Mouse (Mus musculus): ENCODE data around the gene Inpp5b. TPM values are rescaled to one million over a fixed set of nuclear protein-coding genes. Genes with fewer than 3 reads are reported as not detected.

Inpp5b gene
- total and polyA plus RNA-seq, 3 experiments, result 48.3 to 127 (median 119) TPM

GRCm38 (mm10) chr4:124746577-124746976, 4.9 kb downstream of the Inpp5b start:
- peaks cover 54% of the 10 kb centered on the region for H3K36me3 ChIP-seq (replicated peaks)

GRCm38 (mm10) chr4:124747851-124748250, 6.2 kb downstream of the Inpp5b start:
- H3K27me3 ChIP-seq (ENCODE audit: insufficient read depth, low read length), result no peaks in the 10 kb centered on the region
- H3K9me3 ChIP-seq (replicated peaks), result no peaks in the 10 kb centered on the region
- peaks cover 64% of the 10 kb centered on the region for H3K4me1 ChIP-seq (ENCODE audit: insufficient read depth, low read depth, low read length)
- ATAC-seq (ENCODE audit: extremely low read depth, insufficient number of reproducible peaks, low FRiP score, poor library complexity, severe bottlenecking) (no peak), DNase-seq (ENCODE audit: low spot score) (no peak)
- H3K36me3 ChIP-seq (replicated peaks), result peaks cover 52% of the 10 kb centered on the region
- TF ChIP-seq POLR2AphosphoS5 (IDR thresholded peaks at IDR 0.05; ENCODE audit: insufficient replicate concordance, low read depth, low read length) (no peak), GATA1 (IDR thresholded peaks at IDR 0.05; ENCODE audit: borderline replicate concordance, low read length) (no peak), TAL1 (conservative IDR thresholded peaks at IDR 0.05; ENCODE audit: low read depth, low read length) (no peak), GATA2 (IDR thresholded peaks at IDR 0.05; ENCODE audit: borderline replicate concordance, low read depth, low read length) (no peak)
- no peak overlapping the region for H3K4me3 ChIP-seq (ENCODE audit: low read depth, low read length)

More at GRCm38 (mm10) chr4:124746577-124746976, 4.9 kb downstream of the Inpp5b start:
- no peak for DNase-seq (ENCODE audit: low spot score)
- H3K4me1 ChIP-seq (ENCODE audit: insufficient read depth, low read depth, low read length), result peaks cover 67% of the 10 kb centered on the region
- no peak overlapping the region for H3K4me3 ChIP-seq (ENCODE audit: low read depth, low read length)
- no peaks in the 10 kb centered on the region for H3K27me3 ChIP-seq (ENCODE audit: insufficient read depth, low read length)
- no peak for ATAC-seq (ENCODE audit: extremely low read depth, insufficient number of reproducible peaks, low FRiP score, poor library complexity, severe bottlenecking)
- H3K9me3 ChIP-seq (replicated peaks), result no peaks in the 10 kb centered on the region
- TF ChIP-seq TAL1 (conservative IDR thresholded peaks at IDR 0.05; ENCODE audit: low read depth, low read length), result no peak
- no peak for TF ChIP-seq POLR2AphosphoS5 (IDR thresholded peaks at IDR 0.05; ENCODE audit: insufficient replicate concordance, low read depth, low read length)
- no peak for TF ChIP-seq CTCF (IDR thresholded peaks at IDR 0.05; ENCODE audit: low read depth, low read length)
- no peak for TF ChIP-seq GATA2 (IDR thresholded peaks at IDR 0.05; ENCODE audit: borderline replicate concordance, low read depth, low read length)
- no peak for TF ChIP-seq GATA1 (IDR thresholded peaks at IDR 0.05; ENCODE audit: borderline replicate concordance, low read length)

GRCm38 (mm10) chr4:124751300-124752250, 9.9 kb downstream of the Inpp5b start:
- DNase-seq (ENCODE audit: low spot score) (peak; percentile 100), ATAC-seq (ENCODE audit: extremely low read depth, insufficient number of reproducible peaks, low FRiP score, poor library complexity, severe bottlenecking) (peak; percentile 88)
- H3K36me3 ChIP-seq (replicated peaks), result peaks cover 49% of the 10 kb centered on the region
- H3K4me1 ChIP-seq (ENCODE audit: insufficient read depth, low read depth, low read length), result peaks cover 75% of the 10 kb centered on the region
- H3K4me3 ChIP-seq (ENCODE audit: low read depth, low read length), result peak overlapping the region; percentile 99
- TF ChIP-seq CTCF (IDR thresholded peaks at IDR 0.05; ENCODE audit: low read depth, low read length), result no peak
- TF ChIP-seq POLR2AphosphoS5 (IDR thresholded peaks at IDR 0.05; ENCODE audit: insufficient replicate concordance, low read depth, low read length), result no peak
- no peak for TF ChIP-seq GATA2 (IDR thresholded peaks at IDR 0.05; ENCODE audit: borderline replicate concordance, low read depth, low read length)
- TF ChIP-seq GATA1 (IDR thresholded peaks at IDR 0.05; ENCODE audit: borderline replicate concordance, low read length), result no peak
- TF ChIP-seq TAL1 (conservative IDR thresholded peaks at IDR 0.05; ENCODE audit: low read depth, low read length), result no peak
- no peaks in the 10 kb centered on the region for H3K27me3 ChIP-seq (ENCODE audit: insufficient read depth, low read length)
- no peaks in the 10 kb centered on the region for H3K9me3 ChIP-seq (replicated peaks)

DNA sequence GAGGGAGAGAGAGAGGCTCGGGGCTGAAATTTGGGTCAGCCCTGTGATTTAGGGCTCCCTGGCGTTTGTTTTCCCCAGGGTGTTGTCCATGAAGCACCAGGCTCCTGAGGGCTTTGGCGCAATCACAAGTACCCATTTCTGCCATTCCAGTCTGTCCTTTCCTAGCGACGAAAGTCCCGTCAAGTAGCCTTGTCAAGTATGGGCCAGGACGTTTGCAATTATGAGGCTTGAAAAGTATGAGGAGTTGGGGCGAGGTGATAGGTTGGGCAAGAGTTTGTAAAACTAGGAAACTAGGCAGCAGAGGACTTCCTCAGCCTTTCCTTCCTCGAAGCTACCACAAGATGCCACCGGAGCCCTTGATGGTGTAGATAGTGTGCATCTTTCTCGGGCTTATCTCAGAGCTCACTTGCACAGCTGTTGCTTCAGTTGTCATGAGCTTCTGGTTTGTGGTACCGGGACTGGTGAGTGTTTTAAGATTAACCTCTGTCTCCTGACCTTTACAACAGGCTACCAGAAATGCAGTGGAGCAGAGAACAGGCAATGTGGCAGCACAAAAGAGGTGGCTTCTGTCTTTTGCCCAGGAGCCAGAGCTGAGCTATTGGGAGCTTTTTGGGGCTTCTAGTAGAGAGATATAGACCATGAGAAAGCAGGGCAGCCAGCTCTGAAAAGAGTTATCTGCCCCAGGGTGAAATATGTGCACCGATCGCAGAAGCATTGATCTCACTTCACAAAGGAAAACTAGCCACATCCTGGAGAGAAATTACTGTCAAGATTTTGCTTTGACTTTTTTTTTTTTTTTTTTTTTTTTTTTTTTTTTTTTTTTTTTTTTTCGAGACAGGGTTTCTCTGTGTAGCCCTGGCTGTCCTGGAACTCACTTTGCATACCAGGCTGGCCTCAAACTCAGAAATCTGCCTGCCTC, 10.9 kb downstream of the Inpp5b start:
- DNase-seq (ENCODE audit: low spot score) (peak; percentile 70), ATAC-seq (ENCODE audit: extremely low read depth, insufficient number of reproducible peaks, low FRiP score, poor library complexity, severe bottlenecking) (peak; percentile 82)
- Histone ChIP-seq H3K4me1 (ENCODE audit: insufficient read depth, low read depth, low read length) (peaks cover 81% of the 10 kb centered on the region), H3K27me3 (ENCODE audit: insufficient read depth, low read length) (no peaks in the 10 kb centered on the region), H3K36me3 (replicated peaks) (peaks cover 53% of the 10 kb centered on the region), H3K9me3 (replicated peaks) (no peaks in the 10 kb centered on the region), H3K4me3 (ENCODE audit: low read depth, low read length) (peak overlapping the region; percentile 99)
- TF ChIP-seq CTCF (IDR thresholded peaks at IDR 0.05; ENCODE audit: low read depth, low read length) (no peak), TAL1 (conservative IDR thresholded peaks at IDR 0.05; ENCODE audit: low read depth, low read length) (peak; percentile 96), GATA2 (IDR thresholded peaks at IDR 0.05; ENCODE audit: borderline replicate concordance, low read depth, low read length) (peak; percentile 69; the same call in 1 of the 2 replicates), GATA1 (IDR thresholded peaks at IDR 0.05; ENCODE audit: borderline replicate concordance, low read length) (no peak), POLR2AphosphoS5 (IDR thresholded peaks at IDR 0.05; ENCODE audit: insufficient replicate concordance, low read depth, low read length) (no peak)

GRCm38 (mm10) chr4:124755526-124755925, 13.9 kb downstream of the Inpp5b start:
- Histone ChIP-seq H3K9me3 (replicated peaks) (no peaks in the 10 kb centered on the region), H3K4me1 (ENCODE audit: insufficient read depth, low read depth, low read length) (peaks cover 87% of the 10 kb centered on the region), H3K4me3 (ENCODE audit: low read depth, low read length) (no peak overlapping the region; the same call in 1 of the 2 replicates), H3K36me3 (replicated peaks) (peaks cover 66% of the 10 kb centered on the region), H3K27me3 (ENCODE audit: insufficient read depth, low read length) (no peaks in the 10 kb centered on the region)
- no peak for ATAC-seq (ENCODE audit: extremely low read depth, insufficient number of reproducible peaks, low FRiP score, poor library complexity, severe bottlenecking)
- DNase-seq (ENCODE audit: low spot score), result no peak
- no peak for TF ChIP-seq CTCF (IDR thresholded peaks at IDR 0.05; ENCODE audit: low read depth, low read length)
- no peak for TF ChIP-seq TAL1 (conservative IDR thresholded peaks at IDR 0.05; ENCODE audit: low read depth, low read length)
- TF ChIP-seq POLR2AphosphoS5 (IDR thresholded peaks at IDR 0.05; ENCODE audit: insufficient replicate concordance, low read depth, low read length), result no peak
- TF ChIP-seq GATA1 (IDR thresholded peaks at IDR 0.05; ENCODE audit: borderline replicate concordance, low read length), result no peak
- TF ChIP-seq GATA2 (IDR thresholded peaks at IDR 0.05; ENCODE audit: borderline replicate concordance, low read depth, low read length), result no peak
